Mouse (Mus musculus) splenic B cell, adult 2 months (primary cell): ENCODE data around the gene Dennd1a.

ENCODE experiments used
- DNase-seq: peaks from one replicate; pipeline ENCODE4 v3.0.0-alpha.2; 2011; ENCODE audit warnings: low read depth, low spot score
- H3K27me3 ChIP-seq: 2 replicates; pipeline ENCODE4 v1.6.1; 2012; ENCODE audit warnings: mild to moderate bottlenecking, low read length, moderate library complexity, mixed read lengths; ENCODE audit not compliant: control insufficient read depth, poor library complexity, insufficient read depth, severe bottlenecking
- H3K36me3 ChIP-seq: 2 replicates; pipeline ENCODE4 v1.6.1; 2012; ENCODE audit warnings: mild to moderate bottlenecking, low read length, moderate library complexity, mixed read lengths; ENCODE audit not compliant: control insufficient read depth, poor library complexity, insufficient read depth, severe bottlenecking

The Dennd1a gene

GRCm38 (mm10) chr2:37988301-37988700, 298.9 kb downstream of the Dennd1a start:
- no peaks in the 10 kb centered on the region for H3K27me3 ChIP-seq
- DNase-seq, result no peak
- no peaks in the 10 kb centered on the region for H3K36me3 ChIP-seq

DNA sequence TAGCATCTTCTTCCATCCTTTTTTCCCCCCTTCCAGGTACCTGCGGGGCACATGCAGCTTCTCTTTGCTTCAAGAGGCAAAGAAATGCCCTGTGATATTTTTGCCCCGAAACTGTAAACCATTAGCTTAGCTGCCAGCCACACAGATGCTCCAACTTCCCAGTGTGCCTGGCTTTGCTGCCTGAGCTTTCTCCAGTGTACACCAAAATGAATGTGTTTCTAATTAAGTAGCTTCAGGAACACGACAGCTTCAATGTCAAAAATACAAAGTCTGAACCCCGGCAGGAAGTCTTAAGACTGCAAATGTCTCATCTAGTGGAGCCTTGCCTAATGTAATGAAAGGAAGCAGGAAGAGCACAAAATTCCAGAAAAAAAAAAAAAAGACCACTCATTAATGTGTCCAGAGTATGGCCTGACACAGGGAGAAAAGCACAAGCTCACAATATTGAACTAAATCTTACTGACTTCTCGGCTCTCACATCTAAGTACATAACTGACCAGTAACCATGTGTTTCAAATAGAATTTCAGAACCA, 301.4 kb downstream of the Dennd1a start:
- no peaks in the 10 kb centered on the region for H3K36me3 ChIP-seq
- no peak for DNase-seq
- H3K27me3 ChIP-seq, result no peaks in the 10 kb centered on the region

DNA sequence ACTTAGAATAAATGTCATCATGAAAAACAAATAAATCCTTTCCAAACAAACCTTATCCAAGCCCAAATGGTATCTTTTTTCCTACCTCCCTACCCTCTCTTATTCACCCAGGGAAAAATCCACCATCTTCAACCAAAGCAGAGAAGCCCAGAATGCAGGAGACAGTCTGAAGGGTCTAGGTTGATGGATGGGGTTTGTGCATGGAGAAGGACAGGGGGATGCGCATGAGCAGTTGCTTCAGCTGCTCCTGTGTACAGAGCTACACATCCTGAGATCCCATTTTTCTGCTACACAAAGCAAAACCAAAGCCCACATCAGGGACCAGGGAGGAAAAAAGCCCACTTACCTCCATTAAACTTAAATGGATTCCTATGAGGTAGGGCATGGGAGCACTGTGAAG, 304.5 kb downstream of the Dennd1a start:
- no peak for DNase-seq
- no peaks in the 10 kb centered on the region for H3K36me3 ChIP-seq
- H3K27me3 ChIP-seq, result no peaks in the 10 kb centered on the region

- H3K27me3 ChIP-seq, result no peaks in the 10 kb centered on the region
- no peaks in the 10 kb centered on the region for H3K36me3 ChIP-seq
- DNase-seq, result peak; percentile 67
Observed at GRCm38 (mm10) chr2:37981562-37982403, 305.4 kb downstream of the Dennd1a start.

- no peak for DNase-seq
- Histone ChIP-seq H3K36me3 (no peaks in the 10 kb centered on the region), H3K27me3 (no peaks in the 10 kb centered on the region)
Observed at GRCm38 (mm10) chr2:37974201-37974600, 313.0 kb downstream of the Dennd1a start.

- no peak for DNase-seq
- H3K27me3 ChIP-seq, result no peaks in the 10 kb centered on the region
- H3K36me3 ChIP-seq, result no peaks in the 10 kb centered on the region
Observed at GRCm38 (mm10) chr2:37972621-37973020, 314.6 kb downstream of the Dennd1a start.

DNA sequence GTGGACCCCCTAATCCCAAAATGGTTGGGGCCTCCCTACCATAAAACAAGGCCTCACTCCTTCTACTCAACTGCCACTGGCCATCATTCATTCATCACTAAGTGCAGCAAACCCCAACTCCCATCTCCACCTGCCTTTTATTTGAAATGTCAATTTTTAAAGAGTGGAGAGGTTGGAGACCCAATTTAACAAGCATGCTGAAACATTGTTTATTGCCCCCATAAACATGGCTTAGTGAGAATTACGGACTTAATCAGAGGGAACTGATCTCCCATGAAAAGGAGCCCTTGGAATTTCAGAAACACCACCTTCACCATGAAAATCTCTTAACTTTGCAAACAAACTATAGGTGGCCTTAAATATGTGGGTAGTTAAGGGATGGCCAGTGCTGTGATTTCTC, 315.5 kb downstream of the Dennd1a start:
- no peak for DNase-seq
- Histone ChIP-seq H3K27me3 (no peaks in the 10 kb centered on the region), H3K36me3 (no peaks in the 10 kb centered on the region)

DNA sequence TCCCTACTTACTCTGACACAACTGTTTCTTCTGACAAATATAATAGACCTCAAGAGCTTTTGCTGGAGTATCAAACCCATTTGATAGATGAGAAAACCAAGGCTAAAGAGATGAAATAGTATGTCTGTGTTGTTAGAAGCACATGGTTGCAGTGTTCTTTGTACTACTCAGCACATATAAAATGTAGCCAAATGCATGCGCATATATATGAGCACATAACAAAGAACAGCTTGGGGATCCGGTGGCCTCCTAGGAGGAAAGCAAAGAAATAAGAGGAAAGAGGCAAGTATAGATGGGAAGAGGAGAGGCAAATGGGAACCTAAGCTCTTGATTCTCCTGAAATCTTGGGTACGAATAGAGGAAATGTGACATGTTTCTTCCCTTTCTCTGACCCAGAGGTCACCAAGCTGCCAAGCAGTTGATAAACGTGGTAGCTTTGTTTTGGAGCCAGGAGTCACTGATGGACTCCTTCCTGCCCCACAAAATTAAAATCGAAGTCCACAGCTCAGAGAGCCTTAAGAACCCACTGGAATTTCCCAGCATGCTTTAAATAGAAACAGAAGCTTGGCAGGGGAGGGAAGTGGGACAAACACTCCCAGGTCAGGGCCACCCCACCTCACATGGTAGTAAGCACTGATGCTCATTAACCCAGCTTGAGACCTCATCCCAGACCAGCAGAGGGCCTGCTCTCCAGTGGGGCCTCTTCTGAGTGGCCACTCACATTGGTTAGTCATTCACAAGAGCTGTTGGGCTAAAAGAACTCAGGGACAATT, 317.3 kb downstream of the Dennd1a start:
- no peak for DNase-seq
- Histone ChIP-seq H3K36me3 (no peaks in the 10 kb centered on the region), H3K27me3 (no peaks in the 10 kb centered on the region)

DNA sequence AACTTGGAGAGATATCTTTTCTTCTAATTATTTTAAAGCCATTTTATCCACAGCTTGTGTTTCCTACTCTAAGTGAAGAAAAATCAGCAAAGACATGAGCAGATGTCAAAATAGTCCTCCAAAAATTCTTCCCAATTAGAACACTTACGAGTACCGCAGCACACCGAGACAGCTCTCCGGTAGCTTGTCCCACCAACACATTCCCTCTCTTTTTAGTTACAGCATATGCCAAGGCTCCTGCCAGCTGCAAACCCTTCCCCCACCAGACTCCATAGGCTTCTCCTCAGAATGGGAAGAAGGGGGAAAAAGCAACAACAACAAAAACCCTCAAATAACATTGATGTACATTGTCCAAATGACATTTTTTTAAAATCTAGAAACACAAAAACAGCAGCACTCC, 322.7 kb downstream of the Dennd1a start:
- H3K36me3 ChIP-seq, result peaks cover 6% of the 10 kb centered on the region; the same call in 1 of the 2 replicates
- H3K27me3 ChIP-seq, result no peaks in the 10 kb centered on the region
- DNase-seq, result no peak

DNA sequence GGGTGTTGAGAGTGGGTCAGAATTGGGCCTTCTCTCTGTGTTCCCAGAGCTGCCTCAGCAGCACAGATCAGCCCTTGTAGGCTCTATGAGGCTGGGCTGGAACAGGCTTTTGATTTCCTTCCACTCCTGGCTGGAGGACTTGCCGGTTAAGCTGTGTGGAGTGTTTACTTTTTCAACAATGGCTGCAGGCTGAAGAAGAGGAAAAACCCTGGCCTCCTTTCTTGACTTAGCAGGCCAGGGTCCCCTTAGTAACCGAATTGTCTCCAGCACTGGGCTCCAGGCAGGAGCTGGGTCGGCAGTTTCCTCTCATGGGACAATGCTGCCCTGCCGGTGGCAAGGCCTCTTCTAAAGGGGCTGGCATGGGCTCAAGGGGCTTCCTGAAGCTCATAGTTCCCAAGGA, 323.8 kb downstream of the Dennd1a start:
- H3K36me3 ChIP-seq, result peaks cover 6% of the 10 kb centered on the region; the same call in 1 of the 2 replicates
- no peak for DNase-seq
- H3K27me3 ChIP-seq, result no peaks in the 10 kb centered on the region

DNA sequence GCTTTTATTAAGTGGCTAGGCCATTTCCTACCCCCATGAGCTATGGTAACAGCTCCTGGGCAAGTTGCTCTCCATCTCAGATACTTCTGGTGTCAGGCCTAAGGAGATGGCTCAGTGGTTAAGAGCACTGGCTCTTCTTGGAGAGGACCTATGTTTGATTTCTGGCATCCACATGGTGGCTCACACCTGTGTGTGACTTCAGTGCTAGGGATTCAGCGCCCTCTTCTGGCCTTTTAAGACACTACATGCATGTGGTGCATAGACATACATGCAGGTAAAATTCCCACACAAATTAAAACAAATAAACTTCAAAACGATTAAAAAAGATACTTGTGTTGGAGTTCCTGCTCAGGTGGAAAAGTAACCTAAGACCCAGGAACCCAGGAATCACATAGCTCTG, 338.8 kb downstream of the Dennd1a start:
- Histone ChIP-seq H3K36me3 (no peaks in the 10 kb centered on the region), H3K27me3 (no peaks in the 10 kb centered on the region)
- peak; percentile 42 for DNase-seq

- DNase-seq, result no peak
- no peaks in the 10 kb centered on the region for H3K36me3 ChIP-seq
- H3K27me3 ChIP-seq, result no peaks in the 10 kb centered on the region
Observed at GRCm38 (mm10) chr2:37945598-37946336, 341.4 kb downstream of the Dennd1a start.

DNA sequence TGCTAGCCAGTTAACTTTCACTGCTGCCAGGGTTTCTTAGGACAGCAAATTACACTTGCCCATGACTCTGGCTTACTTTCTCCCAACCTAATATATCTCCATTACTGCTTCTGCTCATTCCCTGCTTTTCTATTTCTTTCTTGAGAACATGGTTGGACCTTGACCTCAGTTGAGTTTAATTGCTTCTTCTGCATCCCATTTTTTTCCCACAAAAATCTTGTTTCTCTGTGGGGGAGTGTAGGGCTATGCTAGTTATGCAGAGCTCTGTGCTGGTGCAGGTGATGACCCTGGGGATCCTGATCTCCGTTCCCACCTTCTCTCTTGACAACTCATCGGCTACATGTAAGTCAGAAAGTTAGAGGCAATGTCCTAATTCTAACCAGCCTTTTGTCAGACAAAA, 344.3 kb downstream of the Dennd1a start:
- no peak for DNase-seq
- no peaks in the 10 kb centered on the region for H3K36me3 ChIP-seq
- H3K27me3 ChIP-seq, result no peaks in the 10 kb centered on the region

DNA sequence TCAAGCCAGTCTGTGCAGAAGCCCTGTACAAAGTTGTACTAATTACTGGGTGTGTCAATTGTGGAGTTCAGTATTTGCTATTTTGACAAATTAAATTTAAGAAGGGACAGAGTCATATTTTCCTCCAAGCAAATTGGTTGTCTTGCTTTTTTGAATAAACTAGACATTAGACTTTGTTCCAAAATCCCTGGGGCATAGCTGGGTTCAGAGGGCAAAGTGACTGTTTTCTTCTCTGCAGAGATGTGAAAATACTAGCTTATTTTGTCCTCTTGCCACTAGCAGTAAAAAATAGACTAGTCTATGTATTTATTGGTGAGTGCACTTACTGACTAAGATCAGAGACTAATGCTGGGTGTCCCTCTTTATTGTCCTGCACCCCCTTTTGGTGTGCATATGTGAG, 345.4 kb downstream of the Dennd1a start:
- DNase-seq, result no peak
- no peaks in the 10 kb centered on the region for H3K27me3 ChIP-seq

More for the DNA sequence above, 345.4 kb downstream of the Dennd1a start:
- no peaks in the 10 kb centered on the region for H3K36me3 ChIP-seq
